Mouse (Mus musculus) testis, adult 2 months (tissue): ENCODE data around the gene Tmem115.
A peak's percentile ranks its signal among the peaks of the same experiment; 100 is the strongest.

Experiments used
- CTCF ChIP-seq: fragments of 200-500 bp; IDR thresholded peaks from 2 replicates; pipeline ENCODE4 v1.5.1; 2012; ENCODE audit warnings: low read depth, mild to moderate bottlenecking, inconsistent platforms, low read length, moderate library complexity; ENCODE audit not compliant: control insufficient read depth, insufficient read depth, insufficient replicate concordance
- POLR2A ChIP-seq: fragments of 200-500 bp; IDR thresholded peaks from 2 replicates; pipeline ENCODE4 v1.6.1; 2012; ENCODE audit warnings: low read depth, mild to moderate bottlenecking, inconsistent platforms, low read length, moderate library complexity; ENCODE audit not compliant: control insufficient read depth

DNA sequence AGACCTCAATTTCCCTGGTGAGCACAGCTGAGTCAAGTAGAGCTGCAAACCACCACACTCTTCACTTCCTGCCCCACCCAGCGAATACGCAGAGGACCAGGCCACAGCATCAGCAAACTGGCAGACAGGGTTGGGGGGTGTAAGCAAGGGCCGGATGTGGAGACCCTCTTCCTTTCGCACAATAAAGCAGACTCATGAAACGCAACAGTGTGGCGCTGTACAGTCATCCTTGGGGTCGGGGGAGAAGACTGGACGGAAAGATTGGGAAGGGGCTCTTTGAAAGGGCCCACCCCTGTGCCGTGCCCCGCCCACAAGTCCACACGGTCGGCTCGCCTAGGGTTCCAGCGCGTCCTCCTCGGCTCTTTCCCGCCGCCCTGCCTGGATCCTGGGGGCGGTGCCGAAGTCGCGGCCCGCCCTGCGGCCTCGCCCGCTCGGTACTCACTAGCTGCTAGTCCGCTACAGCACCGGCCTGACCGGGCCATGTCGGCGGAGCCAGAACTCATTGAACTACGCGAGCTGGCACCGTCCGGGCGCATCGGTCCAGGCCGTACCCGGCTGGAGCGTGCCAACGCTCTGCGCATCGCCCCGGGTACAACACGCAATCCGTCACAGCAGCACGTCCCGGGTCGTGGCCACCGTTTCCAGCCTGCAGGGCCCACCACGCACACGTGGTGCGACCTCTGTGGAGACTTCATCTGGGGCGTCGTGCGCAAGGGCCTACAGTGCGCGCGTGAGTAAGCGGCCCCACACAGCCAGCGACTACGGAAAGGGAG is 17.6 kb downstream of the Tmem115 start, which contains the start of gene Rassf1:
- TF ChIP-seq CTCF (no peak), POLR2A (peak; percentile 25; the same call in 1 of the 2 replicates)
